Mouse (Mus musculus): Measurements from ENCODE around the gene Cpm. TPM values are rescaled to one million over a fixed set of nuclear protein-coding genes. Genes with fewer than 3 reads are reported as not detected.
"Not testable (repeated sequence)": the region's sequence is repeated elsewhere in the genome, so short reads cannot be mapped to it uniquely, and the experiment has no call there.

Gene Cpm
- polyA plus RNA-seq, 1 experiment from 2014 or later, result 23.5 TPM

DNA sequence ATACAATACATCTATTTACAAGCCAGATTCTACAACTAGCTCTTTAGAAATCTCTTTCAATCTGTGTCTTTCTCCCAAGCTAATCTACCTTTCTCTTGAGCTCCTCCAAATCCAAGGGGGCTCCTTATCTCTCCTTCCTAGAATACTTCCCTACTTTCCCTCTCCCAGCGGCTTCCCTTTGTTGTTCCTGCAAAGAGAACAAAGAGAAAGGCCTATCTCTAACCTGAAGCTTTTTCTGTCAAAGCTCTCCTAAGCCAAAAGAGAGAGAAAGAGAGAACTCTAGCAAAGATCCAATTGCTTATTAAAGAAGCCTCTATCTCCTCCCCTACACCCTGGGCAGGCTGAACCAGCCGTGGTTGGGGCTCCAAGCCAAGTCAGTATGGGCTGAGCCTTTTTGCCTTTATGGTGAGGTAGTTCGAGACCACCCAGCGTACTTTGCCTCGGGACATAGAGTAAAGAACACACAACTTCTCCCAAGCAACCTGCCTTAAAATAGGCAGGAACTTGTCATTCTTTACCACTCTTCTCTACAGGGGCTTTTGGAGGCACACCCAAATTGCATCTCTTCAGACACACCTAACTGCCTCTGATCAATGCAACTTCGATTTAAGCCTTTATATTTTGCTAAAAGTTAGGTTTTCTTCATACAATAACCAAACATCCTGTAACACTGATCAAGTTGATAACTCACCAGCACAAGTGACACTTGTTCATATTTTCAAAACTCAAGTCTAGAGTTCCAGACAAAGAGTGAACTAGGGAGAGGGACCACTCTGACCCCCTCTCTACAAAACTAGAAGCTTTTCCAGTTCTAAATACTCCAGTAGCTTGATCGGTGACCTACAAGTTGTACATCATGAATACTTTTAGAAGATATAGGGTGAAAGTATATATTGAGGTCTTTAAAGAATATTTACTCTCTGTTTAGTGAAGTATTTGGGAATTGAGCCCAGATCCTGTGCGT lies 16.4 kb upstream of the Cpm start:
- ATAC-seq (ENCODE audit: insufficient read depth), result no peak
- Histone ChIP-seq H3K27me3 (ENCODE audit: insufficient read depth, low read length) (no peaks in the 10 kb centered on the region), H3K27ac (ENCODE audit: low read depth) (no peak overlapping the region), H3K4me1 (ENCODE audit: insufficient read depth) (no peaks in the 10 kb centered on the region), H3K9ac (no peak overlapping the region), H3K9me3 (ENCODE audit: low read depth, low read length) (no peaks in the 10 kb centered on the region), H3K36me3 (ENCODE audit: insufficient read depth) (no peaks in the 10 kb centered on the region), H3K4me3 (ENCODE audit: low read depth, low read length) (no peak overlapping the region), H3K4me2 (no peak overlapping the region)
- WGBS, result 69% methylated on average over 8 of the region's 8 CpGs
- no peak for DNase-seq
- no peak for TF ChIP-seq CTCF (IDR thresholded peaks at IDR 0.05; ENCODE audit: low read depth)

DNA sequence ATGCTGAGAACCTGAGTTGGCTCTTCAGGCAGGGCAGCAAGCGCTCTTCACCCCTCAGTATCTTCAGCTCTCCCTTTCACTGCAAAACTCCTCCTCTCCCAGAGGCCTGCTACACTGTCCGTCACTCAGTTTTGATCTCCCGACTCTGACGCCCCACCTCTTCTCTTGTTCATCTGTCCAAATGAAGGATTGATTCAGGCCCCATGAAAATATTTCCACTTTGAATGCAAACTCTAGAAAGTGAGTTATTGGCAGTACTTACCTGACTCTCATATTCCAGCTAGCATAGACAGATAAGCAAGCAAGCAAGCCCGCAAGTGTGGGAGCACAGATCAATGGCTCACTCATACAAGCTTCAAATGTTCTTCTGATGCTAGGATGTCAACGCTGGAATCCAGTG lies 15.3 kb upstream of the Cpm start:
- no peaks in the 10 kb centered on the region for H3K36me3 ChIP-seq (ENCODE audit: insufficient read depth)
- H3K27me3 ChIP-seq (ENCODE audit: insufficient read depth, low read length), result no peaks in the 10 kb centered on the region
- H3K9me3 ChIP-seq (ENCODE audit: low read depth, low read length), result no peaks in the 10 kb centered on the region
- 58% methylated on average over 6 of the region's 6 CpGs for WGBS
- no peak overlapping the region for H3K4me3 ChIP-seq (ENCODE audit: low read depth, low read length)
- ATAC-seq (ENCODE audit: insufficient read depth) (no peak), DNase-seq (no peak)
- no peak for TF ChIP-seq CTCF (IDR thresholded peaks at IDR 0.05; ENCODE audit: low read depth)
- H3K4me2 ChIP-seq, result no peak overlapping the region
- H3K9ac ChIP-seq, result no peak overlapping the region
- no peak overlapping the region for H3K27ac ChIP-seq (ENCODE audit: low read depth)
- H3K4me1 ChIP-seq (ENCODE audit: insufficient read depth), result no peaks in the 10 kb centered on the region

DNA sequence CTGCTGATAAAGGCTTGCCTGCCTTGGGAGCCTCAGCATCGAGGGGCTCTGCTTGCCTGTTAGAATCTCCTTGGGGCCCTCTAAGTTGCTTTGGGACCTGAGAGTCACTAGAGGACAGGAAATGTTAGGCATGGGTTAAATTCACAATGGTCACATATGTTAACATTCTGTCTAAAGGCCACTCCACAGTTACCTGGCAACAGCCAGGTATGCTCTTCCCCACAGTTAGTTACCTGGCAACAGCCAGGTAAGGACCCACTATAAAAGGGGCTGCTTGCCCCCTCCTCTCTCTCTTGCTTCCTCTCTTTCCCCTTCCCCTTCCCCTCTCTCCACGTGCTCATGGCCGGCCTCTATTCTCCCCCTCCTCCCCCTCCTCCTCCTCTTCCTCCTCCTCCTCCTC lies 14.9 kb upstream of the Cpm start:
- 34% methylated on average over 3 of the region's 3 CpGs for WGBS
- no peak for TF ChIP-seq CTCF (IDR thresholded peaks at IDR 0.05; ENCODE audit: low read depth)

DNA sequence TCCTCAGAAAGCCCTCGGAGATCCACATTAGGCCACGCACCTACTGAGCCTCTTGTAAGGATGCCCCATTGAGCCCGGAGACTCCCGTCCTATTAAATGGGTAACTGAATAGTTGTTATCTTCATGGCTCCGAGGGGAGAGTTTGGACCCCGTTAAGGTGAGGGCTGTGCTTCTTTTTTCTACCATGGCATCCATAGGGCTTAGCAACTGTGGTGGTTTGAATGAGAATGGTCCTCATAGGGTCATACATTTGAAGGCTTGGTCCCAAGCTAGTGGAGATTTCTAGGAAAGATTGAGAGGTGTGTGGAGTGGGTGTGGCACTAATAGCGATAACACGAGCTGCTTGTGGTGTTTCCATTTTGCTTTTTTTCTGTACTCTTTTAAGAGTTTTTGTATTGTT lies 14.1 kb upstream of the Cpm start:
- Histone ChIP-seq H3K4me3 (ENCODE audit: low read depth, low read length) (no peak overlapping the region), H3K4me1 (ENCODE audit: insufficient read depth) (no peaks in the 10 kb centered on the region), H3K9ac (no peak overlapping the region), H3K27ac (ENCODE audit: low read depth) (no peak overlapping the region), H3K27me3 (ENCODE audit: insufficient read depth, low read length) (no peaks in the 10 kb centered on the region), H3K36me3 (ENCODE audit: insufficient read depth) (no peaks in the 10 kb centered on the region), H3K4me2 (no peak overlapping the region), H3K9me3 (ENCODE audit: low read depth, low read length) (no peaks in the 10 kb centered on the region)
- ATAC-seq (ENCODE audit: insufficient read depth) (no peak), DNase-seq (no peak)
- WGBS, result 87% methylated on average over 8 of the region's 8 CpGs
- no peak for TF ChIP-seq CTCF (IDR thresholded peaks at IDR 0.05; ENCODE audit: low read depth)

More for the DNA sequence above, 14.9 kb upstream of the Cpm start:
- Histone ChIP-seq H3K4me2 (no peak overlapping the region), H3K27me3 (ENCODE audit: insufficient read depth, low read length) (no peaks in the 10 kb centered on the region), H3K27ac (ENCODE audit: low read depth) (no peak overlapping the region), H3K36me3 (ENCODE audit: insufficient read depth) (no peaks in the 10 kb centered on the region), H3K4me1 (ENCODE audit: insufficient read depth) (no peaks in the 10 kb centered on the region), H3K4me3 (ENCODE audit: low read depth, low read length) (no peak overlapping the region), H3K9ac (no peak overlapping the region), H3K9me3 (ENCODE audit: low read depth, low read length) (no peaks in the 10 kb centered on the region)
- DNase-seq, result peak; percentile 44
- 0 out of 2 replicates have a peak, but pooled peaks have one; percentile 28 for ATAC-seq (ENCODE audit: insufficient read depth)

DNA sequence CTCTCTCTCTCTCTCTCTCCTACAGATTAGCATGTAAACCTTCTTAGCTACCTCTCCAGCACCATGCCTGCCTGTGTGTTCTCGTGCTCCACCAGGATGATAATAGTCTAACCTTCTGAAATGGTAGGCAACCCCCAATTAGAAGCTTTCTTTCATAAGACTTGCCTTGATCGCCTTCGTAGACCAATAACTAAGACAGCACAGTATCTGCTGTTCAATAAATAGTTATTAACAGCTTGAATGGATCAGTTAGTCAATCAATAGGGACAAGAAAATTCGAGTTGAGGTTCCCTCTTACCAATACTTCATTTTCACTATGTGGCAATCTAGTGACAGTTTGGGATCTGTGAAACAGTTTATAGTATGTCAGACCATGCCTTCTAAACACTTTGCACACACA lies 13.6 kb upstream of the Cpm start:
- no peaks in the 10 kb centered on the region for H3K9me3 ChIP-seq (ENCODE audit: low read depth, low read length)
- 70% methylated on average over 4 of the region's 4 CpGs for WGBS

DNA sequence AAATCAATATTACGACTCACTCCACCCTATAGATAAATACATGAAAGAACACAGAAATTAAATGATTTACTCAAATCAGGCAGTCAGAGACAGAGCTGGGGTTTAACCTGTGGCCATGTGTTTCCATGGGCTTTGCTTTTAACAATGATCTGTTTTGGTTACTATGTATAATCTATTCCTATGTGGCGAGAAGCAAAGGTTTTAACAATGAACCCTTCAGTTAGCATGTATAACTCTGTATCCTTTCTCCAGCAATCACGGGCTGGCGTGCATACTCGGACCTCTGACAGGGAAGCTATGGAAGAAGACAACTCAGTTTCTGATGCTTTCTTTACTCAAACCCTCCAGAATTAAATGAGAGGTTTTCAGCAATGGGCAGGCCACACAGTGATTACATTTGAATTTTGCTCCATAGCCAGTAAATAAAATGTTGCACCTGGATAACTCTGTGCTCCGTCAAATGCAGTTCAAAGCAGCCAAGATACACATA lies 13.1 kb upstream of the Cpm start:
- WGBS, result 82% methylated on average over 6 of the region's 6 CpGs
- no peak overlapping the region for H3K4me3 ChIP-seq (ENCODE audit: low read depth, low read length)
- H3K36me3 ChIP-seq (ENCODE audit: insufficient read depth), result no peaks in the 10 kb centered on the region
- no peak overlapping the region for H3K9ac ChIP-seq
- ATAC-seq (ENCODE audit: insufficient read depth) (no peak), DNase-seq (no peak)
- H3K9me3 ChIP-seq (ENCODE audit: low read depth, low read length), result no peaks in the 10 kb centered on the region
- no peaks in the 10 kb centered on the region for H3K4me1 ChIP-seq (ENCODE audit: insufficient read depth)
- H3K27me3 ChIP-seq (ENCODE audit: insufficient read depth, low read length), result no peaks in the 10 kb centered on the region
- TF ChIP-seq CTCF (IDR thresholded peaks at IDR 0.05; ENCODE audit: low read depth), result no peak
- H3K4me2 ChIP-seq, result no peak overlapping the region
- H3K27ac ChIP-seq (ENCODE audit: low read depth), result no peak overlapping the region

More for the DNA sequence above, 13.6 kb upstream of the Cpm start:
- Histone ChIP-seq H3K27ac (ENCODE audit: low read depth) (no peak overlapping the region), H3K27me3 (ENCODE audit: insufficient read depth, low read length) (no peaks in the 10 kb centered on the region), H3K4me1 (ENCODE audit: insufficient read depth) (no peaks in the 10 kb centered on the region), H3K4me2 (no peak overlapping the region), H3K4me3 (ENCODE audit: low read depth, low read length) (no peak overlapping the region), H3K36me3 (ENCODE audit: insufficient read depth) (no peaks in the 10 kb centered on the region), H3K9ac (no peak overlapping the region)
- TF ChIP-seq CTCF (IDR thresholded peaks at IDR 0.05; ENCODE audit: low read depth), result no peak
- no peak for ATAC-seq (ENCODE audit: insufficient read depth)
- DNase-seq, result no peak

DNA sequence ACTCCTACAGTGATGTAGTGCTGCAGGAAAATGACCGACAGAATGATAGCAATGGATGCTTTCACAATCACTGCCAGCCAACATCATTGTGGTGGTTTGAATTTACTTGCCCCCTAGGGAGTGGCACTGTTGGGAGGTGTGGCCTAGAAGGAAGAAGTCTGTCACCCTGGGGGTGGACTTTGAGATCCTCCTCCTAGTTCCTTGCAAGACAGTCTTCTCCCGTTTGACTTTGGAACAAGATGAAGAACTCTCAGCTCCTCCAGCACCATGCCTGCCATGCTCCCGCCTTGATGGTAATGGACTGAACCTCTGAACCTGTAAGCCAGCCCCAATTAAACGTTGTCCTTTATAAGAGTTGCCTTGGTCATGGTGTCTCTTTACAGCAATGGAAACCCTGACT lies 12.5 kb upstream of the Cpm start:
- not testable (repeated sequence) for ATAC-seq (ENCODE audit: insufficient read depth); H3K9ac ChIP-seq; H3K27me3 ChIP-seq (ENCODE audit: insufficient read depth, low read length); H3K9me3 ChIP-seq (ENCODE audit: low read depth, low read length); H3K27ac ChIP-seq (ENCODE audit: low read depth); H3K4me3 ChIP-seq (ENCODE audit: low read depth, low read length); H3K36me3 ChIP-seq (ENCODE audit: insufficient read depth); DNase-seq; H3K4me1 ChIP-seq (ENCODE audit: insufficient read depth); H3K4me2 ChIP-seq
- 81% methylated on average over 4 of the region's 4 CpGs for WGBS
